Mouse (Mus musculus) cerebellum, adult (tissue): ENCODE measurements at regions not wholly inside any gene's neighbourhood (a gene's known extent, or its start where the extent isn't known, plus 50 kb on each side); places are given as distances from the start of the nearest gene placed in this dataset.

Source experiments
- ATAC-seq: cut with Nextera tagmentation; 2 replicates; pipeline ENCODE4 v1.9.2; 2017; ENCODE audit warnings: mild to moderate bottlenecking, moderate library complexity, mixed read lengths; ENCODE audit not compliant: insufficient number of reproducible peaks, low FRiP score, low TSS enrichment

- ATAC-seq = no peak
Measured at GRCm38 (mm10) chr5:148624649-148625405, 72.2 kb upstream of the Ubl3 start.

GRCm38 (mm10) chr5:148620895-148621786 lies 68.6 kb upstream of the Ubl3 start:
- ATAC-seq = no peak

GRCm38 (mm10) chr5:148619917-148620316 lies 67.3 kb upstream of the Ubl3 start:
- ATAC-seq = no peak

- ATAC-seq = no peak
Measured at GRCm38 (mm10) chr5:148616426-148616825, 63.8 kb upstream of the Ubl3 start.

- ATAC-seq = no peak
Measured at GRCm38 (mm10) chr5:148615706-148616366, 63.2 kb upstream of the Ubl3 start.

GRCm38 (mm10) chr5:148615117-148615516 lies 62.5 kb upstream of the Ubl3 start:
- no peak for ATAC-seq

- ATAC-seq = no peak
Measured at GRCm38 (mm10) chr5:148611323-148611722, 58.7 kb upstream of the Ubl3 start.

- no peak for ATAC-seq
Measured at GRCm38 (mm10) chr5:148609506-148609880, 56.9 kb upstream of the Ubl3 start.

GRCm38 (mm10) chr5:148608857-148609505 lies 56.4 kb upstream of the Ubl3 start:
- ATAC-seq = no peak

GRCm38 (mm10) chr5:148608178-148608577 lies 55.6 kb upstream of the Ubl3 start:
- ATAC-seq = no peak

GRCm38 (mm10) chr5:148605730-148606129 lies 53.1 kb upstream of the Ubl3 start:
- no peak for ATAC-seq
